Mouse (Mus musculus) heart, adult 11 months (tissue): Measurements from ENCODE around the gene Yars.

Source experiments
- DNase-seq: peaks from one replicate; pipeline ENCODE4 v3.0.0; 2022

Yars gene

GRCm38 (mm10) chr4:129254571-129254970, 65.0 kb downstream of the Yars start:
- no peak for DNase-seq

- peak; percentile 97 for DNase-seq
Observed at GRCm38 (mm10) chr4:129256450-129257380, 67.2 kb downstream of the Yars start.

GRCm38 (mm10) chr4:129259101-129259500, 69.5 kb downstream of the Yars start:
- DNase-seq, result peak; percentile 98

GRCm38 (mm10) chr4:129260678-129261077, 71.1 kb downstream of the Yars start:
- DNase-seq, result peak; percentile 98

GRCm38 (mm10) chr4:129261196-129261595, 71.6 kb downstream of the Yars start, which contains the start of gene C77080:
Gene C77080, minus strand, starts transcription at chr4:129261404.
- DNase-seq, result no peak

GRCm38 (mm10) chr4:129263225-129264021, 73.9 kb downstream of the Yars start:
- peak; percentile 98 for DNase-seq

GRCm38 (mm10) chr4:129266191-129266590, 76.6 kb downstream of the Yars start:
- no peak for DNase-seq

- DNase-seq, result no peak
Observed at GRCm38 (mm10) chr4:129266821-129267220, 77.3 kb downstream of the Yars start.

GRCm38 (mm10) chr4:129268698-129269097, 79.1 kb downstream of the Yars start:
- DNase-seq, result no peak
